In genomic region chr10:13869322-13870035, GRCm38 (mm10) we compare ENCODE assay signal across 8 mouse cellular contexts. TPM values are rescaled to one million over a fixed set of nuclear protein-coding genes. Genes with fewer than 3 reads are reported as not detected.
A peak's percentile ranks its signal among the peaks of the same experiment; 100 is the strongest.
DNase-seq lines count a peak whose midpoint lies in the region; ATAC-seq and TF ChIP-seq lines count a peak whose summit lies in the region.

No protein-coding gene starts in this region.

- no peaks in the 10 kb centered on the region for H3K9me3 ChIP-seq in embryonic facial prominence, embryonic 12.5 days
- H3K9me3 ChIP-seq in hindbrain, embryonic 11.5 days (ENCODE audit: control insufficient read depth, low read length), result no peaks in the 10 kb centered on the region
- H3K9me3 ChIP-seq in megakaryocyte, embryonic 14.5 days, result peaks cover 3% of the 10 kb centered on the region; the same call in 1 of the 2 replicates

- peak overlapping the region; percentile 73 for H3K4me2 ChIP-seq in embryonic facial prominence, embryonic 12.5 days (replicated peaks)
- H3K4me2 ChIP-seq in hindbrain, embryonic 11.5 days (replicated peaks; ENCODE audit: low read depth, low read length), result peak overlapping the region; percentile 80

- no peak for ATAC-seq in embryonic facial prominence, embryonic 12.5 days (ENCODE audit: insufficient number of reproducible peaks, insufficient read depth, low FRiP score, low TSS enrichment)
- peak; percentile 39; the same call in 1 of the 2 replicates for ATAC-seq in hindbrain, embryonic 11.5 days (ENCODE audit: low FRiP score)

- DNase-seq in layer of hippocampus, adult 2 months (ENCODE audit: low spot score in 2 of 2), result no peak
- no peak for DNase-seq in layer of hippocampus, postnatal 10 days (ENCODE audit: low spot score in 2 of 2)
- DNase-seq in hindbrain, embryonic 11.5 days (ENCODE audit: low spot score), result no peak
- no peak for DNase-seq in urinary bladder, postnatal 25 days (ENCODE audit: low spot score)
- DNase-seq in right cerebral cortex, adult 18-20 months, result no peak
- DNase-seq in adipocyte (ENCODE audit: low spot score), result no peak

- H3K4me1 ChIP-seq in embryonic facial prominence, embryonic 12.5 days, result no peaks in the 10 kb centered on the region; the same call in 1 of the 2 replicates
- H3K4me1 ChIP-seq in hindbrain, embryonic 11.5 days (replicated peaks; ENCODE audit: control insufficient read depth, insufficient read depth, low read length), result no peaks in the 10 kb centered on the region
- H3K4me1 ChIP-seq in megakaryocyte, embryonic 14.5 days, result peaks cover 15% of the 10 kb centered on the region

- no peaks in the 10 kb centered on the region for H3K27me3 ChIP-seq in embryonic facial prominence, embryonic 12.5 days
- H3K27me3 ChIP-seq in hindbrain, embryonic 11.5 days (ENCODE audit: control insufficient read depth, insufficient read depth, low read length), result no peaks in the 10 kb centered on the region
- peaks cover 10% of the 10 kb centered on the region for H3K27me3 ChIP-seq in megakaryocyte, embryonic 14.5 days (replicated peaks)

- no peak for TF ChIP-seq CTCF in layer of hippocampus, adult 2 months (conservative IDR thresholded peaks at IDR 0.05)

- H3K9ac ChIP-seq in embryonic facial prominence, embryonic 12.5 days, result peak overlapping the region; percentile 64; the same call in 1 of the 2 replicates
- H3K9ac ChIP-seq in hindbrain, embryonic 11.5 days (ENCODE audit: low read depth, low read length), result no peak overlapping the region

- no peaks in the 10 kb centered on the region for H3K36me3 ChIP-seq in embryonic facial prominence, embryonic 12.5 days
- no peaks in the 10 kb centered on the region for H3K36me3 ChIP-seq in hindbrain, embryonic 11.5 days (ENCODE audit: control insufficient read depth, insufficient read depth, low read length)
- no peaks in the 10 kb centered on the region for H3K36me3 ChIP-seq in megakaryocyte, embryonic 14.5 days (replicated peaks; ENCODE audit: low read length)

- H3K27ac ChIP-seq in layer of hippocampus, adult 2 months, result peak overlapping the region; percentile 96
- H3K27ac ChIP-seq in embryonic facial prominence, embryonic 12.5 days, result no peak overlapping the region
- H3K27ac ChIP-seq in hindbrain, embryonic 11.5 days (ENCODE audit: low read depth, low read length), result no peak overlapping the region

- 31% methylated on average over 13 of the region's 13 CpGs for WGBS in embryonic facial prominence, embryonic 12.5 days
- 61% methylated on average over 13 of the region's 13 CpGs for WGBS in hindbrain, embryonic 11.5 days

- peak overlapping the region; percentile 79 for H3K4me3 ChIP-seq in layer of hippocampus, adult 2 months
- H3K4me3 ChIP-seq in embryonic facial prominence, embryonic 12.5 days, result peak overlapping the region; percentile 67
- H3K4me3 ChIP-seq in hindbrain, embryonic 11.5 days (ENCODE audit: low read depth, low read length), result peak overlapping the region; percentile 76
- H3K4me3 ChIP-seq in megakaryocyte, embryonic 14.5 days (replicated peaks), result peak overlapping the region; percentile 94

RNA-seq across cellular contexts. Expression of gene Aig1, which starts 0.7 kb away (rescaled TPM):
- 10 to 100 TPM; 57.3 to 61.1 TPM for total RNA-seq in layer of hippocampus, adult 2 months (2021)
- 10 to 100 TPM; 68.0 to 68.7 TPM for total RNA-seq in layer of hippocampus, postnatal 10 days (2021)
- polyA plus RNA-seq in embryonic facial prominence, embryonic 12.5 days (2016; fragmentation: Nextera tagmentation; extraction: Ambion mirVana), result 28.4 and 29.1 TPM in 2 replicates
- polyA plus RNA-seq in hindbrain, embryonic 11.5 days (2014; fragmentation: Nextera tagmentation; extraction: Ambion mirVana), result 37.5 and 38.5 TPM in 2 replicates
- polyA plus RNA-seq in megakaryocyte, embryonic 14.5 days (2012; ENCODE audit: insufficient read depth, low replicate concordance), result 1.6 and 5.7 TPM in 2 replicates
